Mouse (Mus musculus) liver, adult 2 months (tissue): ENCODE results near the gene Slc44a4. TPM values are rescaled to one million over a fixed set of nuclear protein-coding genes. Genes with fewer than 3 reads are reported as not detected.
"Not testable (repeated sequence)": the region's sequence is repeated elsewhere in the genome, so short reads cannot be mapped to it uniquely, and the experiment has no call there.

Source experiments
- DNase-seq: peaks from one replicate; pipeline ENCODE4 v3.0.0-alpha.2; 2011; ENCODE audit warnings: low read depth, low spot score; ENCODE audit errors: extremely low read depth
- H3K27ac ChIP-seq: fragments of 200-500 bp; replicated peaks from 2 replicates; pipeline ENCODE4 v1.5.1; 2012; ENCODE audit warnings: low read depth, mild to moderate bottlenecking, control low read depth, inconsistent platforms, low read length; ENCODE audit not compliant: insufficient read depth
- H3K27me3 ChIP-seq: fragments of 200-500 bp; 2 replicates; pipeline ENCODE4 v1.6.1; 2012; ENCODE audit warnings: mild to moderate bottlenecking, moderate library complexity, low read length, inconsistent platforms; ENCODE audit not compliant: control insufficient read depth, insufficient read depth
- H3K36me3 ChIP-seq: fragments of 200-500 bp; 2 replicates; pipeline ENCODE4 v1.6.1; 2012; ENCODE audit warnings: low read length, inconsistent platforms; ENCODE audit not compliant: control insufficient read depth, insufficient read depth
- H3K4me1 ChIP-seq: fragments of 200-500 bp; 2 replicates; pipeline ENCODE4 v1.6.1; 2011; ENCODE audit warnings: low read length; ENCODE audit not compliant: control insufficient read depth, insufficient read depth
- H3K4me3 ChIP-seq: fragments of 200-500 bp; 2 replicates; pipeline ENCODE4 v1.5.1; 2011; ENCODE audit warnings: low read depth, mild to moderate bottlenecking, control low read depth, low read length, moderate library complexity; ENCODE audit not compliant: insufficient read depth
- H3K79me2 ChIP-seq: fragments of 200-500 bp; 2 replicates; pipeline ENCODE4 v1.6.1; 2012; ENCODE audit warnings: inconsistent platforms, mild to moderate bottlenecking, low read length, moderate library complexity; ENCODE audit not compliant: control insufficient read depth, insufficient read depth
- H3K9ac ChIP-seq: fragments of 200-500 bp; 2 replicates; pipeline ENCODE4 v1.6.1; 2012; ENCODE audit warnings: low read depth, mild to moderate bottlenecking, control low read depth, inconsistent platforms, low read length
- CTCF ChIP-seq: fragments of 200-500 bp; IDR thresholded peaks from 2 replicates; pipeline ENCODE4 v1.5.1; 2011; ENCODE audit warnings: low read depth, low read length, control low read depth
- POLR2A ChIP-seq: fragments of 200-500 bp; IDR thresholded peaks from 2 replicates; pipeline ENCODE4 v1.6.1; 2011; ENCODE audit warnings: low read length, control low read depth; ENCODE audit not compliant: insufficient read depth; ENCODE audit errors: extremely low read depth
- WGBS: fragments of 180-500 bp; shearing (Covaris S2); methylation state at CpG from one replicate; pipeline ENCODE4 v1.1.7; 2018; 5-methylcytosine and 5-hydroxymethylcytosine counted together
- polyA plus RNA-seq: library from polyadenylated mRNA; depleted of rRNA; stranded (reverse); fragments of >200 nt; gene quantifications from 2 replicates; pipeline ENCODE4 v1.2.3, GENCODE M21; 2012
- total RNA-seq: library from RNA; depleted of rRNA; stranded (reverse); fragments of >200 nt; gene quantifications from 2 replicates; pipeline ENCODE4 v1.2.3, GENCODE M21; 2014

Slc44a4 gene
- total and polyA plus RNA-seq, 2 experiments = 0.18 to 0.35 TPM

- H3K4me3 ChIP-seq = peak overlapping the region; percentile 75
- H3K36me3 ChIP-seq = no peaks in the 10 kb centered on the region
- peaks cover 6% of the 10 kb centered on the region for H3K4me1 ChIP-seq
- no peaks in the 10 kb centered on the region for H3K27me3 ChIP-seq
- WGBS = under 1% methylated on average over 38 of the region's 45 CpGs
- 0 out of 2 replicates have a peak, but pooled peaks have one; percentile 23 for TF ChIP-seq POLR2A
- TF ChIP-seq CTCF = no peak
- H3K9ac ChIP-seq = peak overlapping the region; percentile 81
- peak overlapping the region; percentile 81 for H3K27ac ChIP-seq
- H3K79me2 ChIP-seq = peaks cover 10% of the 10 kb centered on the region; the same call in 1 of the 2 replicates
- DNase-seq = no peak
These were observed 15.0 kb upstream of the Slc44a4 start for GRCm38 (mm10) chr17:34899053-34899889.

- Histone ChIP-seq H3K27ac (peak overlapping the region; percentile 81), H3K36me3 (0 out of 2 replicates have a peak, but pooled peaks cover 2% of the 10 kb centered on the region), H3K9ac (peak overlapping the region; percentile 81), H3K4me1 (peaks cover 6% of the 10 kb centered on the region), H3K4me3 (peak overlapping the region; percentile 75), H3K27me3 (no peaks in the 10 kb centered on the region), H3K79me2 (peaks cover 10% of the 10 kb centered on the region; the same call in 1 of the 2 replicates)
- TF ChIP-seq POLR2A (no peak), CTCF (no peak)
- WGBS = 0% methylated on average over 5 of the region's 5 CpGs
- peak; percentile 56 for DNase-seq
These were observed 14.4 kb upstream of the Slc44a4 start for GRCm38 (mm10) chr17:34899890-34900243.

- H3K36me3 ChIP-seq, H3K27me3 ChIP-seq, H3K79me2 ChIP-seq, H3K4me3 ChIP-seq, H3K27ac ChIP-seq, H3K9ac ChIP-seq, H3K4me1 ChIP-seq, DNase-seq: not testable (repeated sequence)
These were observed 13.4 kb upstream of the Slc44a4 start for GRCm38 (mm10) chr17:34900826-34901225.

GRCm38 (mm10) chr17:34901948-34902347 lies 12.3 kb upstream of the Slc44a4 start:
- H3K36me3 ChIP-seq = peaks cover 10% of the 10 kb centered on the region; the same call in 1 of the 2 replicates
- H3K4me1 ChIP-seq, DNase-seq, H3K27ac ChIP-seq, H3K9ac ChIP-seq, H3K27me3 ChIP-seq, H3K79me2 ChIP-seq, H3K4me3 ChIP-seq: not testable (repeated sequence)
- 92% methylated on average over 9 of the region's 10 CpGs for WGBS

GRCm38 (mm10) chr17:34902895-34903294 lies 11.4 kb upstream of the Slc44a4 start:
- Histone ChIP-seq H3K79me2 (peaks cover 10% of the 10 kb centered on the region; the same call in 1 of the 2 replicates), H3K9ac (no peak overlapping the region), H3K4me1 (0 out of 2 replicates have a peak, but pooled peaks cover under 1% of the 10 kb centered on the region), H3K4me3 (no peak overlapping the region), H3K27me3 (no peaks in the 10 kb centered on the region), H3K27ac (no peak overlapping the region), H3K36me3 (peaks cover 15% of the 10 kb centered on the region; the same call in 1 of the 2 replicates)
- WGBS = 87% methylated on average over 9 of the region's 9 CpGs
- TF ChIP-seq POLR2A (no peak), CTCF (no peak)
- no peak for DNase-seq

GRCm38 (mm10) chr17:34910982-34911381 lies 3.3 kb upstream of the Slc44a4 start:
- Histone ChIP-seq H3K4me1 (no peaks in the 10 kb centered on the region), H3K27ac (no peak overlapping the region), H3K36me3 (peaks cover 24% of the 10 kb centered on the region; the same call in 1 of the 2 replicates), H3K9ac (no peak overlapping the region), H3K79me2 (no peaks in the 10 kb centered on the region), H3K27me3 (no peaks in the 10 kb centered on the region), H3K4me3 (no peak overlapping the region)
- TF ChIP-seq POLR2A (no peak), CTCF (no peak)
- 65% methylated on average over 10 of the region's 10 CpGs for WGBS
- DNase-seq = peak; percentile 52
